Mouse (Mus musculus) gonadal fat pad, adult 2 months (tissue): Measurements from ENCODE around the gene Mdh2. TPM values are rescaled to one million over a fixed set of nuclear protein-coding genes. Genes with fewer than 3 reads are reported as not detected.

Experiments used
- DNase-seq: peaks from one replicate; pipeline ENCODE4 v3.0.0-alpha.2; 2012; ENCODE audit warnings: low read depth
- polyA plus RNA-seq: library from polyadenylated mRNA; depleted of rRNA; stranded (reverse); fragments of >200 nt; gene quantifications from 2 replicates; pipeline ENCODE4 v1.2.3, GENCODE M21; 2012; rRNA removed

Mdh2 gene
- polyA plus RNA-seq, 1 experiment, result 596 TPM

GRCm38 (mm10) chr5:135835492-135835858, 57.2 kb downstream of the Mdh2 start:
- DNase-seq, result no peak

GRCm38 (mm10) chr5:135835981-135836380, 57.7 kb downstream of the Mdh2 start:
- no peak for DNase-seq

Other genes starting within 250 kb of the Mdh2 start
- 28.8 and 34.9 TPM in 2 replicates for gene Hip1, start 233.4 kb upstream of the Mdh2 start, polyA plus RNA-seq
- not detected in 2 replicates for gene Ccl26, start 214.9 kb upstream of the Mdh2 start, polyA plus RNA-seq
- gene Ccl24, start 205.4 kb upstream of the Mdh2 start, polyA plus RNA-seq, result 10.5 and 12.6 TPM in 2 replicates
- 48.0 and 52.7 TPM in 2 replicates for gene Rhbdd2, start 145.9 kb upstream of the Mdh2 start, polyA plus RNA-seq
- 227 and 302 TPM in 2 replicates for gene Por, start 108.4 kb upstream of the Mdh2 start, polyA plus RNA-seq
- gene Tmem120a, start 34.0 kb upstream of the Mdh2 start, polyA plus RNA-seq, result 118 and 209 TPM in 2 replicates
- gene Styxl1, start 95 bp upstream of the Mdh2 start, polyA plus RNA-seq, result 1.9 and 2.7 TPM in 2 replicates
- 0.04 and 0.08 TPM in 2 replicates for gene Srrm3, start 28.4 kb downstream of the Mdh2 start, polyA plus RNA-seq
- gene Hspb1, start 109.4 kb downstream of the Mdh2 start, polyA plus RNA-seq, result 195 and 199 TPM in 2 replicates
- 138 and 165 TPM in 2 replicates for gene Ywhag, start 156.1 kb downstream of the Mdh2 start, polyA plus RNA-seq
- 12.2 and 15.4 TPM in 2 replicates for gene Ssc4d, start 196.1 kb downstream of the Mdh2 start, polyA plus RNA-seq
- gene Zp3, start 201.6 kb downstream of the Mdh2 start, polyA plus RNA-seq, result not detected in 2 replicates
- 44.3 and 51.7 TPM in 2 replicates for gene Dtx2, start 216.3 kb downstream of the Mdh2 start, polyA plus RNA-seq